Mouse (Mus musculus) ES-E14 (cell line): ENCODE data around the gene Clca3a1. TPM values are rescaled to one million over a fixed set of nuclear protein-coding genes. Genes with fewer than 3 reads are reported as not detected.
"Not testable (repeated sequence)": the region's sequence is repeated elsewhere in the genome, so short reads cannot be mapped to it uniquely, and the experiment has no call there.

Experiments used
- DNase-seq: peaks from one replicate; pipeline ENCODE4 v3.0.0-alpha.2; 2013; ENCODE audit warnings: low read depth, low spot score
- H3K27ac ChIP-seq: 2 replicates; pipeline ENCODE4 v1.5.1; 2012; ENCODE audit warnings: low read depth, mild to moderate bottlenecking, low read length, moderate library complexity, mixed read lengths; ENCODE audit not compliant: poor library complexity, insufficient read depth, severe bottlenecking
- H3K36me3 ChIP-seq: 2 replicates; pipeline ENCODE4 v1.6.1; 2012; ENCODE audit warnings: mild to moderate bottlenecking, low read length, moderate library complexity, mixed read lengths; ENCODE audit not compliant: control insufficient read depth, poor library complexity, insufficient read depth, severe bottlenecking
- H3K4me1 ChIP-seq, 2 experiments: fragments of 150-350 bp in 1 of 2; sonication (generic) in 1 of 2; 2 replicates each; pipeline ENCODE4 v1.6.1; 2012; ENCODE audit warnings: low read length in 2 of 2, mild to moderate bottlenecking in 1 of 2, mixed read lengths in 1 of 2; ENCODE audit not compliant: control insufficient read depth in 2 of 2, insufficient read depth in 2 of 2, poor library complexity in 1 of 2
- H3K4me3 ChIP-seq, 2 experiments: fragments of 150-350 bp in 1 of 2; sonication (generic) in 1 of 2; 2 replicates each; pipeline ENCODE4 v1.5.1; 2012; ENCODE audit warnings: low read length in 2 of 2, low read depth in 1 of 2, mild to moderate bottlenecking in 1 of 2, mixed read lengths in 1 of 2; ENCODE audit not compliant: insufficient read depth in 1 of 2, poor library complexity in 1 of 2, severe bottlenecking in 1 of 2
- H3K9ac ChIP-seq: 2 replicates; pipeline ENCODE4 v1.6.1; 2012; ENCODE audit warnings: low read depth, mild to moderate bottlenecking, low read length, mixed read lengths; ENCODE audit not compliant: poor library complexity, insufficient read depth, severe bottlenecking
- H3K9me3 ChIP-seq: fragments of 150-350 bp; sonication (generic); 2 replicates; pipeline ENCODE4 v1.6.1; 2012; ENCODE audit warnings: low read depth, mild to moderate bottlenecking, low read length; ENCODE audit not compliant: control insufficient read depth, insufficient read depth
- CHD2 ChIP-seq: IDR thresholded peaks from 2 replicates; pipeline ENCODE4 v1.6.1; 2014; ENCODE audit warnings: mild to moderate bottlenecking, low read depth, low read length, inconsistent platforms
- HCFC1 ChIP-seq: IDR thresholded peaks from 2 replicates; pipeline ENCODE4 v1.6.1; 2012; ENCODE audit warnings: low read length, inconsistent platforms, borderline replicate concordance; ENCODE audit not compliant: insufficient read depth
- MAFK ChIP-seq: IDR thresholded peaks from 2 replicates; pipeline ENCODE4 v1.6.1; 2014; ENCODE audit warnings: mild to moderate bottlenecking, low read depth, low read length, inconsistent platforms; ENCODE audit not compliant: insufficient read depth
- ZC3H11A ChIP-seq: IDR thresholded peaks from 2 replicates; pipeline ENCODE4 v1.6.1; 2012; ENCODE audit warnings: low read depth, mild to moderate bottlenecking, inconsistent platforms, low read length, borderline replicate concordance
- ZNF384 ChIP-seq: IDR thresholded peaks from 2 replicates; pipeline ENCODE4 v1.6.1; 2012; ENCODE audit warnings: low read depth, low read length, inconsistent platforms
- in situ Hi-C, 2 experiments: fragments of 600-800 bp; cut with MboI; formaldehyde crosslinking; loops; one replicate each; pipeline ENCODE4 v1.15.1; 2025; ENCODE audit warnings: low sequenced_read_pairs in 2 of 2, inconsistent platforms in 1 of 2; ENCODE audit not compliant: unreplicated experiment in 2 of 2
- total RNA-seq: library from RNA; depleted of rRNA; stranded (reverse); fragments of 300-350 nt; gene quantifications from 2 replicates; pipeline ENCODE4 v1.2.3, GENCODE M21; 2012

Clca3a1 gene
- total RNA-seq, 1 experiment = 0.45 TPM

GRCm38 (mm10) chr3:144785181-144786148, 24.7 kb upstream of the Clca3a1 start:
- Histone ChIP-seq H3K4me3 (no peak overlapping the region), H3K36me3 (no peaks in the 10 kb centered on the region), H3K4me1 (no peaks in the 10 kb centered on the region), H3K9me3 (no peaks in the 10 kb centered on the region), H3K9ac (no peak overlapping the region), H3K27ac (no peak overlapping the region)
- in situ Hi-C loops = no loop called here
- DNase-seq = no peak
- TF ChIP-seq MAFK (no peak), ZNF384 (no peak), ZC3H11A (no peak), HCFC1 (no peak), CHD2 (no peak)

GRCm38 (mm10) chr3:144765161-144765560, 4.4 kb upstream of the Clca3a1 start:
- no peak for DNase-seq
- H3K36me3 ChIP-seq = no peaks in the 10 kb centered on the region
- in situ Hi-C loops = no loop called here
- H3K4me1 ChIP-seq = no peaks in the 10 kb centered on the region
- no peak overlapping the region for H3K27ac ChIP-seq
- H3K9ac ChIP-seq = no peak overlapping the region
- H3K4me3 ChIP-seq = no peak overlapping the region
- H3K9me3 ChIP-seq = no peaks in the 10 kb centered on the region
- no peak for TF ChIP-seq ZNF384
- no peak for TF ChIP-seq HCFC1
- no peak for TF ChIP-seq ZC3H11A
- no peak for TF ChIP-seq MAFK
- TF ChIP-seq CHD2 = no peak

GRCm38 (mm10) chr3:144761454-144761853, 677 bp upstream of the Clca3a1 start:
- no peak for DNase-seq
- no peaks in the 10 kb centered on the region for H3K4me1 ChIP-seq
- H3K27ac ChIP-seq = no peak overlapping the region
- H3K36me3 ChIP-seq = no peaks in the 10 kb centered on the region
- TF ChIP-seq CHD2 (no peak), HCFC1 (no peak), MAFK (no peak), ZNF384 (no peak), ZC3H11A (no peak)
- no peaks in the 10 kb centered on the region for H3K9me3 ChIP-seq
- H3K9ac ChIP-seq = no peak overlapping the region
- H3K4me3 ChIP-seq = no peak overlapping the region
- in situ Hi-C loops = no loop called here

GRCm38 (mm10) chr3:144759719-144760118, 1.1 kb downstream of the Clca3a1 start:
- no peak overlapping the region for H3K27ac ChIP-seq
- in situ Hi-C loops = no loop called here
- TF ChIP-seq CHD2 = no peak
- no peak for TF ChIP-seq MAFK
- TF ChIP-seq HCFC1 = no peak
- TF ChIP-seq ZNF384 = no peak
- TF ChIP-seq ZC3H11A = no peak
- DNase-seq = no peak
- no peak overlapping the region for H3K9ac ChIP-seq
- H3K36me3 ChIP-seq = no peaks in the 10 kb centered on the region
- H3K4me1 ChIP-seq = no peaks in the 10 kb centered on the region
- no peak overlapping the region for H3K4me3 ChIP-seq
- H3K9me3 ChIP-seq = no peaks in the 10 kb centered on the region

GRCm38 (mm10) chr3:144756103-144756502, 4.7 kb downstream of the Clca3a1 start:
- H3K4me3 ChIP-seq, in situ Hi-C loops, H3K9ac ChIP-seq, H3K4me1 ChIP-seq, DNase-seq, H3K27ac ChIP-seq, H3K36me3 ChIP-seq, H3K9me3 ChIP-seq: not testable (repeated sequence)
